Mouse (Mus musculus): ENCODE data around the gene Flnb. TPM values are rescaled to one million over a fixed set of nuclear protein-coding genes. Genes with fewer than 3 reads are reported as not detected.

The Flnb gene
- polyA plus RNA-seq, 1 experiment from 2014 or later: 8.6 TPM

- WGBS: 57% methylated on average over 7 of the region's 7 CpGs
- Histone ChIP-seq H3K4me1 (peaks cover 9% of the 10 kb centered on the region), H3K9me3 (no peaks in the 10 kb centered on the region), H3K27ac (replicated peaks) (peak overlapping the region; percentile 55), H3K4me3 (no peak overlapping the region), H3K4me2 (replicated peaks) (no peak overlapping the region), H3K36me3 (peaks cover 25% of the 10 kb centered on the region), H3K9ac (replicated peaks) (no peak overlapping the region), H3K27me3 (no peaks in the 10 kb centered on the region)
- peak; percentile 76 for ATAC-seq (replicated peaks)
Observed at GRCm38 (mm10) chr14:7943101-7943800, 125.5 kb downstream of the Flnb start.

GRCm38 (mm10) chr14:7943801-7944135 is 126.0 kb downstream of the Flnb start:
- 73% methylated on average over 3 of the region's 3 CpGs for WGBS
- Histone ChIP-seq H3K27ac (replicated peaks) (peak overlapping the region; percentile 55), H3K4me2 (replicated peaks) (no peak overlapping the region), H3K4me1 (peaks cover 9% of the 10 kb centered on the region), H3K9me3 (no peaks in the 10 kb centered on the region), H3K9ac (replicated peaks) (no peak overlapping the region), H3K27me3 (no peaks in the 10 kb centered on the region), H3K36me3 (peaks cover 30% of the 10 kb centered on the region), H3K4me3 (no peak overlapping the region)
- ATAC-seq (replicated peaks): no peak

- WGBS: 57% methylated on average over 8 of the region's 8 CpGs
- Histone ChIP-seq H3K9ac (replicated peaks) (no peak overlapping the region), H3K27me3 (no peaks in the 10 kb centered on the region), H3K4me1 (peaks cover 9% of the 10 kb centered on the region), H3K36me3 (peaks cover 35% of the 10 kb centered on the region), H3K9me3 (no peaks in the 10 kb centered on the region), H3K4me2 (replicated peaks) (no peak overlapping the region), H3K4me3 (no peak overlapping the region), H3K27ac (replicated peaks) (no peak overlapping the region)
- no peak for ATAC-seq (replicated peaks)
Observed at GRCm38 (mm10) chr14:7944349-7945039, 126.7 kb downstream of the Flnb start.

GRCm38 (mm10) chr14:7945261-7945660 is 127.5 kb downstream of the Flnb start:
- H3K4me1 ChIP-seq: peaks cover 9% of the 10 kb centered on the region
- no peak overlapping the region for H3K9ac ChIP-seq (replicated peaks)
- H3K27ac ChIP-seq (replicated peaks): no peak overlapping the region
- no peaks in the 10 kb centered on the region for H3K9me3 ChIP-seq
- ATAC-seq (replicated peaks): no peak
- no peaks in the 10 kb centered on the region for H3K27me3 ChIP-seq
- no peak overlapping the region for H3K4me3 ChIP-seq
- 81% methylated on average over 5 of the region's 5 CpGs for WGBS
- H3K36me3 ChIP-seq: peaks cover 36% of the 10 kb centered on the region
- H3K4me2 ChIP-seq (replicated peaks): no peak overlapping the region

GRCm38 (mm10) chr14:7951234-7951633 is 133.5 kb downstream of the Flnb start:
- H3K9ac ChIP-seq (replicated peaks): no peak overlapping the region
- ATAC-seq (replicated peaks): no peak
- no peak overlapping the region for H3K4me3 ChIP-seq
- no peak overlapping the region for H3K27ac ChIP-seq (replicated peaks)
- H3K4me1 ChIP-seq: peaks cover 7% of the 10 kb centered on the region; the same call in 1 of the 2 replicates
- H3K9me3 ChIP-seq: no peaks in the 10 kb centered on the region
- WGBS: 92% methylated on average over 9 of the region's 9 CpGs
- H3K27me3 ChIP-seq: no peaks in the 10 kb centered on the region
- no peak overlapping the region for H3K4me2 ChIP-seq (replicated peaks)
- H3K36me3 ChIP-seq: peaks cover 31% of the 10 kb centered on the region

- Histone ChIP-seq H3K27ac (replicated peaks) (0 out of 2 replicates have a peak overlapping the region, but pooled peaks have one; percentile 2), H3K4me2 (replicated peaks) (no peak overlapping the region), H3K9me3 (no peaks in the 10 kb centered on the region), H3K4me3 (no peak overlapping the region), H3K9ac (replicated peaks) (no peak overlapping the region), H3K27me3 (no peaks in the 10 kb centered on the region), H3K4me1 (peaks cover 7% of the 10 kb centered on the region; the same call in 1 of the 2 replicates), H3K36me3 (peaks cover 31% of the 10 kb centered on the region)
- 0 out of 2 replicates have a peak, but pooled peaks have one; percentile 27 for ATAC-seq (replicated peaks)
- WGBS: 36% methylated on average over 12 of the region's 12 CpGs
Observed at GRCm38 (mm10) chr14:7952610-7953254, 135.0 kb downstream of the Flnb start.

GRCm38 (mm10) chr14:7954071-7954471 is 136.3 kb downstream of the Flnb start:
- H3K4me2 ChIP-seq (replicated peaks): no peak overlapping the region
- peaks cover 23% of the 10 kb centered on the region for H3K36me3 ChIP-seq
- H3K27ac ChIP-seq (replicated peaks): 0 out of 2 replicates have a peak overlapping the region, but pooled peaks have one; percentile 27
- no peaks in the 10 kb centered on the region for H3K9me3 ChIP-seq
- H3K4me1 ChIP-seq: peaks cover 7% of the 10 kb centered on the region; the same call in 1 of the 2 replicates
- H3K27me3 ChIP-seq: no peaks in the 10 kb centered on the region
- no peak overlapping the region for H3K9ac ChIP-seq (replicated peaks)
- ATAC-seq (replicated peaks): no peak
- no peak overlapping the region for H3K4me3 ChIP-seq
- 29% methylated on average over 6 of the region's 6 CpGs for WGBS

- H3K4me1 ChIP-seq: peaks cover 7% of the 10 kb centered on the region; the same call in 1 of the 2 replicates
- 85% methylated on average over 10 of the region's 10 CpGs for WGBS
Observed at GRCm38 (mm10) chr14:7956427-7956826, 138.7 kb downstream of the Flnb start.

GRCm38 (mm10) chr14:7957049-7957448 is 139.3 kb downstream of the Flnb start, which contains the start of gene Gm45521:
TSS of gene Gm45521 (plus strand) at chr14:7957288.
- Histone ChIP-seq H3K4me2 (replicated peaks) (no peak within 1 kb of the TSS), H3K36me3 (no peaks in the 10 kb centered on the region), H3K9me3 (no peaks in the 10 kb centered on the region), H3K4me1 (peaks cover 7% of the 10 kb centered on the region; the same call in 1 of the 2 replicates), H3K4me3 (no peak within 1 kb of the TSS), H3K27me3 (no peaks in the 10 kb centered on the region), H3K9ac (replicated peaks) (no peak within 1 kb of the TSS), H3K27ac (replicated peaks) (no peak within 1 kb of the TSS)
- WGBS: 46% methylated on average over 9 of the region's 9 CpGs
- 0 out of 2 replicates have a peak, but pooled peaks have one; percentile 27 for ATAC-seq (replicated peaks)

More at GRCm38 (mm10) chr14:7956427-7956826, 138.7 kb downstream of the Flnb start:
- H3K36me3 ChIP-seq: peaks cover 4% of the 10 kb centered on the region; the same call in 1 of the 2 replicates
- H3K27me3 ChIP-seq: no peaks in the 10 kb centered on the region
- no peak overlapping the region for H3K9ac ChIP-seq (replicated peaks)
- no peak for ATAC-seq (replicated peaks)
- H3K4me3 ChIP-seq: no peak overlapping the region
- H3K4me2 ChIP-seq (replicated peaks): no peak overlapping the region
- H3K27ac ChIP-seq (replicated peaks): no peak overlapping the region
- H3K9me3 ChIP-seq: no peaks in the 10 kb centered on the region

GRCm38 (mm10) chr14:7960616-7961015 is 142.9 kb downstream of the Flnb start:
- Histone ChIP-seq H3K4me2 (replicated peaks) (no peak overlapping the region), H3K36me3 (no peaks in the 10 kb centered on the region), H3K27me3 (no peaks in the 10 kb centered on the region), H3K27ac (replicated peaks) (no peak overlapping the region), H3K4me3 (no peak overlapping the region), H3K4me1 (no peaks in the 10 kb centered on the region), H3K9ac (replicated peaks) (no peak overlapping the region), H3K9me3 (no peaks in the 10 kb centered on the region)
- WGBS: 49% methylated on average over 11 of the region's 11 CpGs
- ATAC-seq (replicated peaks): peak; percentile 27

- Histone ChIP-seq H3K36me3 (no peaks in the 10 kb centered on the region), H3K9ac (replicated peaks) (no peak overlapping the region), H3K4me1 (no peaks in the 10 kb centered on the region), H3K9me3 (no peaks in the 10 kb centered on the region), H3K4me2 (replicated peaks) (no peak overlapping the region), H3K27me3 (no peaks in the 10 kb centered on the region), H3K4me3 (no peak overlapping the region), H3K27ac (replicated peaks) (no peak overlapping the region)
- WGBS: 34% methylated on average over 5 of the region's 5 CpGs
- no peak for ATAC-seq (replicated peaks)
Observed at GRCm38 (mm10) chr14:7961714-7962113, 144.0 kb downstream of the Flnb start.

GRCm38 (mm10) chr14:7962626-7963025 is 144.9 kb downstream of the Flnb start:
- H3K4me2 ChIP-seq (replicated peaks): no peak overlapping the region
- H3K27me3 ChIP-seq: no peaks in the 10 kb centered on the region
- H3K4me3 ChIP-seq: no peak overlapping the region
- no peak overlapping the region for H3K27ac ChIP-seq (replicated peaks)
- no peaks in the 10 kb centered on the region for H3K4me1 ChIP-seq
- H3K9me3 ChIP-seq: no peaks in the 10 kb centered on the region
- 71% methylated on average over 2 of the region's 2 CpGs for WGBS
- ATAC-seq (replicated peaks): no peak
- no peak overlapping the region for H3K9ac ChIP-seq (replicated peaks)
- no peaks in the 10 kb centered on the region for H3K36me3 ChIP-seq

All from forebrain, embryonic 15.5 days (tissue).